Mouse (Mus musculus) limb, embryonic 11.5 days (tissue): ENCODE results near the gene Clcn3. TPM values are rescaled to one million over a fixed set of nuclear protein-coding genes. Genes with fewer than 3 reads are reported as not detected.

ENCODE experiments used
- ATAC-seq: fragments of 200-750 bp; cut with Nextera tagmentation; 2 replicates; pipeline ENCODE4 v1.8.0; 2017; ENCODE audit warnings: low read depth; ENCODE audit not compliant: insufficient number of reproducible peaks, low FRiP score, low TSS enrichment
- DNase-seq: peaks from one replicate; pipeline ENCODE4 v3.0.0-alpha.2; 2015; ENCODE audit warnings: low spot score
- H3K27ac ChIP-seq: fragments of 300-500 bp; sonication (generic); replicated peaks from 2 replicates; pipeline ENCODE4 v1.5.1; 2014; ENCODE audit warnings: low read depth, mild to moderate bottlenecking, low read length
- H3K27me3 ChIP-seq: fragments of 300-500 bp; sonication (generic); 2 replicates; pipeline ENCODE4 v1.6.1; 2014; ENCODE audit warnings: mild to moderate bottlenecking, low read length, mixed read lengths; ENCODE audit not compliant: control insufficient read depth, insufficient read depth
- H3K36me3 ChIP-seq: fragments of 300-500 bp; sonication (generic); 2 replicates; pipeline ENCODE4 v1.6.1; 2014; ENCODE audit warnings: mild to moderate bottlenecking, low read length, moderate library complexity, mixed read lengths; ENCODE audit not compliant: control insufficient read depth, insufficient read depth
- H3K4me1 ChIP-seq: fragments of 300-500 bp; sonication (generic); 2 replicates; pipeline ENCODE4 v1.6.1; 2014; ENCODE audit warnings: low read length, mixed read lengths; ENCODE audit not compliant: control insufficient read depth, insufficient read depth
- H3K4me2 ChIP-seq: fragments of 300-500 bp; sonication (generic); 2 replicates; pipeline ENCODE4 v1.6.1; 2014; ENCODE audit warnings: low read depth, mild to moderate bottlenecking, moderate library complexity; ENCODE audit not compliant: severe bottlenecking
- H3K4me3 ChIP-seq: fragments of 300-500 bp; sonication (generic); 2 replicates; pipeline ENCODE4 v1.5.1; 2014; ENCODE audit warnings: low read depth, low read length
- H3K9ac ChIP-seq: fragments of 300-500 bp; sonication (generic); 2 replicates; pipeline ENCODE4 v1.6.1; 2014; ENCODE audit warnings: mild to moderate bottlenecking, low read length
- H3K9me3 ChIP-seq: fragments of 300-500 bp; sonication (generic); 2 replicates; pipeline ENCODE4 v1.6.1; 2016; ENCODE audit warnings: low read length; ENCODE audit not compliant: control insufficient read depth
- WGBS: fragments of 180-500 bp; shearing (Covaris S2); extraction: QIAGEN DNeasy Blood & Tissue Kit; methylation state at CpG from one replicate; pipeline ENCODE4 v1.1.7; 2014; 5-methylcytosine and 5-hydroxymethylcytosine counted together
- polyA plus RNA-seq: library from polyadenylated mRNA; unstranded; fragments of >200 nt; fragmentation: Nextera tagmentation; extraction: Ambion mirVana; gene quantifications from 2 replicates; pipeline ENCODE4 v1.2.1, GENCODE M21; 2014

Clcn3 gene
- polyA plus RNA-seq, 1 experiment from 2014 or later: 10.6 TPM

GRCm38 (mm10) chr8:60981388-60981787 lies 1.7 kb downstream of the Clcn3 start:
- H3K9me3 ChIP-seq: no peaks in the 10 kb centered on the region
- H3K36me3 ChIP-seq: no peaks in the 10 kb centered on the region
- WGBS: 13% methylated on average over 1 of the region's 1 CpGs
- no peak for DNase-seq
- no peaks in the 10 kb centered on the region for H3K27me3 ChIP-seq
- H3K4me1 ChIP-seq: no peaks in the 10 kb centered on the region
- no peak overlapping the region for H3K4me3 ChIP-seq
- no peak overlapping the region for H3K27ac ChIP-seq
- no peak for ATAC-seq
- no peak overlapping the region for H3K9ac ChIP-seq
- no peak overlapping the region for H3K4me2 ChIP-seq

- no peak overlapping the region for H3K27ac ChIP-seq
- no peaks in the 10 kb centered on the region for H3K27me3 ChIP-seq
- H3K4me3 ChIP-seq: no peak overlapping the region
- no peak overlapping the region for H3K4me2 ChIP-seq
- H3K9ac ChIP-seq: no peak overlapping the region
- ATAC-seq (no peak), DNase-seq (no peak)
- H3K36me3 ChIP-seq: no peaks in the 10 kb centered on the region
- 74% methylated on average over 5 of the region's 5 CpGs for WGBS
- no peaks in the 10 kb centered on the region for H3K9me3 ChIP-seq
- no peaks in the 10 kb centered on the region for H3K4me1 ChIP-seq
These were observed 4.6 kb downstream of the Clcn3 start for GRCm38 (mm10) chr8:60978496-60978895.

DNA sequence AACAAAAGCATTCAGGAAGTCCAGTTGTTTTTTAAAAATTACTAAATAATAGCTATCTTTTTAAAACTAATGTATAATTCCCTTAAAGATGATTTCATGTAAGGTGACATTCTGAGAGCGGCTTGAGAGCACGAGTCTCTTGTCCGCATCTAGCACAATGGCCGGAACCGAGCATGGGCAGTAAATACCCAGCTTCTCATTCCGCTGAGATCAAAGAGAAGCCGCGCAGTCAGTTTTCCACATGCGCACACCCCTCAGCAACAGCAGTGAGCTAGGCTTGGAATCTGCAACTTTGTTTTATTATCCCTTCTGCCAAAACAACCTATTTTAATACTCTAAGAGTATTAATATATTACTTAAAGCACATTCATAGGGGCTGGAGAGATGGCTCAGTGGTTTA lies 6.3 kb downstream of the Clcn3 start:
- no peaks in the 10 kb centered on the region for H3K36me3 ChIP-seq
- DNase-seq: no peak
- H3K27ac ChIP-seq: no peak overlapping the region
- H3K9me3 ChIP-seq: no peaks in the 10 kb centered on the region
- no peaks in the 10 kb centered on the region for H3K27me3 ChIP-seq
- no peak overlapping the region for H3K4me2 ChIP-seq
- H3K9ac ChIP-seq: no peak overlapping the region
- no peaks in the 10 kb centered on the region for H3K4me1 ChIP-seq
- 79% methylated on average over 9 of the region's 9 CpGs for WGBS
- no peak for ATAC-seq
- no peak overlapping the region for H3K4me3 ChIP-seq

DNA sequence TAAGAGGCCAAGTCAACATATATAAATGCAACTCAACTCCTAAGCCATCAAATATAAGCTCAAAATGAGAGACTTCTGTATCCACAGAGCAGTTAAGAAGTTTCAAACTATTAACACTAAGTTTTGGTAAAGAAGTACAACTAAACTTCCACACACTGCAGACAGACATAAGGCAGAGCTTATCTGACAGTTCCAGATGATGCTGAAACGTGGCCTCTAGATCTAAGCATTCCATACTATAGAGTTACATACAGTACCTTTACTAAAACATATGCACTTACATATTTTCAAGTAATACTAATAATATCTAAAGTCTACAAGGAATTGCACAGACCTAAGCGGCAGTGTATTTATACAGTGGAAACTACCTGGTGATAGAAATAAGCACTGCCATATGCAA lies 8.3 kb downstream of the Clcn3 start:
- WGBS: 81% methylated on average over 2 of the region's 2 CpGs
- H3K27me3 ChIP-seq: no peaks in the 10 kb centered on the region
- H3K4me1 ChIP-seq: no peaks in the 10 kb centered on the region
- no peak overlapping the region for H3K4me3 ChIP-seq
- H3K9ac ChIP-seq: no peak overlapping the region
- no peak overlapping the region for H3K27ac ChIP-seq
- DNase-seq (no peak), ATAC-seq (no peak)
- no peak overlapping the region for H3K4me2 ChIP-seq
- no peaks in the 10 kb centered on the region for H3K9me3 ChIP-seq
- H3K36me3 ChIP-seq: no peaks in the 10 kb centered on the region

DNA sequence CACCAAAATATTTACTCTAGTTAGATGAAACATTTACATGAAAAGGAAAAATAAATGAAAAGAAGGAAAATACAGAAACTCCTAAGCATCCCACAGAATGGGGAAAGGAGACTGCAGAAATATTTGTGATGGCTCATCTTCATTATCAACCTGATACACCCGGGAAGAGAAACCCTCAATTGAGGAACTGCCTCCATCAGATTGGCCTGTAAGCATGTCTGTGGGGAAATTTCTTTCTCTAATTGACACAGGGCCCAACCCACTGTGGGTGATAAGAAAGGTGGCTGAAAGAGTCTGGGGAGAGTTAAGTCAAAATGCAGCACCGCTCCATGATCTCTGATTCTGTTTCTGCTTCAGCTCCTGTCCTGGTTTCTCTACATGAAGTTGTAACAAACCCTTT lies 9.7 kb downstream of the Clcn3 start:
- H3K9me3 ChIP-seq: no peaks in the 10 kb centered on the region
- no peak overlapping the region for H3K4me2 ChIP-seq
- H3K4me3 ChIP-seq: no peak overlapping the region
- no peak overlapping the region for H3K27ac ChIP-seq
- ATAC-seq: no peak
- H3K4me1 ChIP-seq: no peaks in the 10 kb centered on the region
- WGBS: 80% methylated on average over 2 of the region's 2 CpGs
- H3K9ac ChIP-seq: no peak overlapping the region
- H3K36me3 ChIP-seq: no peaks in the 10 kb centered on the region
- no peak for DNase-seq
- no peaks in the 10 kb centered on the region for H3K27me3 ChIP-seq

GRCm38 (mm10) chr8:60971808-60972207 lies 11.3 kb downstream of the Clcn3 start:
- 76% methylated on average over 4 of the region's 4 CpGs for WGBS
- DNase-seq (no peak), ATAC-seq (no peak)
- Histone ChIP-seq H3K27ac (no peak overlapping the region), H3K27me3 (no peaks in the 10 kb centered on the region), H3K4me3 (no peak overlapping the region), H3K9ac (no peak overlapping the region), H3K4me2 (no peak overlapping the region), H3K4me1 (no peaks in the 10 kb centered on the region), H3K36me3 (no peaks in the 10 kb centered on the region), H3K9me3 (no peaks in the 10 kb centered on the region)

DNA sequence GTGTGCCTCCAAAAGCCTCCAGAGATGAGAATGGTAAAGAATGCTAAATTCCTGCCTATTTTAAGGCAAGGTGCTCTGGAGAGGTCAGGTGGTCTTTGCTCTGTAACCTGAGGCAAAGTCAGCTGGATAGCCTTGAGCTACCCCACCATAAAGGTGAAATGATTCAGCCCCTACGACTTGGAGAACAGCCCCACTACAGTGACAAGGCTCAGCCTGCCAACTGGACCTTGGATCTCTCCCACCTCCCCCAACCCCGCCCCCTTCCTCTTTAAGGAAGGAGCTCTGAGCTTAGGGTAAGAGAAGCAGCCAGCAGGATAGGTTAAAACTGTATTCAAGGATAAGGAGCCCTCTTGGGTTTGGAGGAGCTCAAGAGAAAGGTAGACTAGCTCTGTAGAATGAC lies 14.0 kb downstream of the Clcn3 start:
- Histone ChIP-seq H3K36me3 (no peaks in the 10 kb centered on the region), H3K4me3 (no peak overlapping the region), H3K4me1 (no peaks in the 10 kb centered on the region), H3K9me3 (no peaks in the 10 kb centered on the region), H3K27ac (no peak overlapping the region), H3K27me3 (no peaks in the 10 kb centered on the region), H3K4me2 (no peak overlapping the region), H3K9ac (no peak overlapping the region)
- ATAC-seq: no peak
- DNase-seq: no peak
- 39% methylated on average over 2 of the region's 2 CpGs for WGBS

- peaks cover 3% of the 10 kb centered on the region; the same call in 1 of the 2 replicates for H3K4me1 ChIP-seq
- H3K9ac ChIP-seq: no peak overlapping the region
- H3K4me2 ChIP-seq: no peak overlapping the region
- ATAC-seq: no peak
- no peaks in the 10 kb centered on the region for H3K9me3 ChIP-seq
- H3K27me3 ChIP-seq: no peaks in the 10 kb centered on the region
- no peak overlapping the region for H3K27ac ChIP-seq
- 79% methylated on average over 3 of the region's 3 CpGs for WGBS
- no peak for DNase-seq
- no peak overlapping the region for H3K4me3 ChIP-seq
- H3K36me3 ChIP-seq: no peaks in the 10 kb centered on the region
These were observed 17.4 kb downstream of the Clcn3 start for GRCm38 (mm10) chr8:60965741-60966140.

DNA sequence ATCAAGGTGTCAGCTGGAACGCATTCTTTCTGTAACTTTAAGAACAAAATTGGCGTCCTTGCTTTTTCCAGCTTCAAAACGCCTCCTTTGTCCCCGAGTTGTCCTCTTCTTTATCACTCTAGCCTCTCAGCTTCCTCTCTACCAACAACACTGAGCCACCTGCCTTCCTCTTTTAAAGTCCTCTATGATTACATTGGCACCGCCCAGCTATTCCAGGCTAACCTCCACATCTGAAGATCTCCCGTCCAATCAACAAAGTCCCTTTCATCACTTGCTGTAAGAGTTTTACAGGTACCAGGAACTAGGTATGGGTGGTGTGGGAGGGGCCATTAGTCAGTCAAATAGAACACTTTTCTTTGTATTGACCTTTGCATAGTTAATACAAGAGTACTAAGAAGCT lies 17.8 kb downstream of the Clcn3 start:
- WGBS: 61% methylated on average over 6 of the region's 6 CpGs
- Histone ChIP-seq H3K9ac (no peak overlapping the region), H3K36me3 (no peaks in the 10 kb centered on the region), H3K4me1 (peaks cover 3% of the 10 kb centered on the region; the same call in 1 of the 2 replicates), H3K27me3 (no peaks in the 10 kb centered on the region), H3K4me3 (no peak overlapping the region), H3K9me3 (no peaks in the 10 kb centered on the region), H3K4me2 (no peak overlapping the region), H3K27ac (no peak overlapping the region)
- no peak for DNase-seq
- no peak for ATAC-seq
